Mouse (Mus musculus): ENCODE data around the gene Cacul1. TPM values are rescaled to one million over a fixed set of nuclear protein-coding genes. Genes with fewer than 3 reads are reported as not detected.

Cacul1 gene
- total and polyA plus RNA-seq, 3 experiments: 38.7 to 81.8 (median 43.6) TPM

DNA sequence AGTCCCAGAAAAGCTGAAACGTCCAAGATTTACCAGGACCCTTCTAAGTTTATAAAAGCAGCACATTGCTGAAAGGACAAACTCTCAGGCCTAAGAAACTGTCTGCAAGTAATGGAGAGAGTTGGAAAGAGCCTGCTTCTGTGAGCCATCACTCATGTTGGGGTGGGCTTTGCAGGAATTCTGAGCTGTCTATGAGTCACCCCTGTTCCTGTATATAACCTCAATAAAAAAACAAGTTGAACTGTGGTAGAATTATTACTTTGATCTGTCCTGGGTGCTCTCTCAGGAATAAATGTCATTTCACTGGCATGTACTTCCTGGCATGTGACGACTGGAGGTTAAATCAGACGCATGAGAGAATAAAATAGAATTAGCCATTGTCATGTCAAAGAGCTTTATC lies 85.1 kb downstream of the Cacul1 start:
- Histone ChIP-seq H3K4me3 (ENCODE audit: low read depth, low read length) (no peak overlapping the region), H3K27me3 (ENCODE audit: insufficient read depth, low read length) (no peaks in the 10 kb centered on the region), H3K4me1 (ENCODE audit: insufficient read depth, low read depth, low read length) (no peaks in the 10 kb centered on the region), H3K36me3 (replicated peaks) (no peaks in the 10 kb centered on the region), H3K9me3 (replicated peaks) (no peaks in the 10 kb centered on the region)
- DNase-seq (ENCODE audit: low spot score) (no peak), ATAC-seq (ENCODE audit: extremely low read depth, insufficient number of reproducible peaks, low FRiP score, poor library complexity, severe bottlenecking) (no peak)
- TF ChIP-seq TAL1 (conservative IDR thresholded peaks at IDR 0.05; ENCODE audit: low read depth, low read length) (no peak), GATA2 (IDR thresholded peaks at IDR 0.05; ENCODE audit: borderline replicate concordance, low read depth, low read length) (no peak), CTCF (IDR thresholded peaks at IDR 0.05; ENCODE audit: low read depth, low read length) (no peak), GATA1 (IDR thresholded peaks at IDR 0.05; ENCODE audit: borderline replicate concordance, low read length) (no peak), POLR2AphosphoS5 (IDR thresholded peaks at IDR 0.05; ENCODE audit: insufficient replicate concordance, low read depth, low read length) (no peak)

DNA sequence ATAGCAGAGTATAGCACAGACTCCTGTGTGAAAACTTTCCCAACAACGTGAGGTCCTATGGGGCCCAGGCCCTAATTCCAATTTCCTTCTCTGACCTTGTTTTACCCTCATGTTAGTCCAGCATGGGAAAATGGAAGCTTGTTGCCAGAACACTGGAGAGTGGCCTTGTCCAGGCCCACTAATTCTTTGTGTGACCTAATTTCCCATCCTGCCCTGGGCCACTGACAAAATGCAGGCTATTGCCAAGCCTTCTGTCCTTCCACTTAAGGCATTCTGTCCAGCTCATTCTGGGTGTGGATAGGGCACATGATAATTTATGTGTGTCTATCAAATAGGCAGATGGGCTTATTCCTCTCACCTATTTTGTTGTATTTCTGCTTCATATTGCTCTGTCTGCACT lies 91.3 kb downstream of the Cacul1 start:
- Histone ChIP-seq H3K4me1 (ENCODE audit: insufficient read depth, low read depth, low read length) (no peaks in the 10 kb centered on the region; the same call in 1 of the 2 replicates), H3K36me3 (replicated peaks) (no peaks in the 10 kb centered on the region), H3K27me3 (ENCODE audit: insufficient read depth, low read length) (no peaks in the 10 kb centered on the region), H3K9me3 (replicated peaks) (no peaks in the 10 kb centered on the region), H3K4me3 (ENCODE audit: low read depth, low read length) (no peak overlapping the region)
- no peak for ATAC-seq (ENCODE audit: extremely low read depth, insufficient number of reproducible peaks, low FRiP score, poor library complexity, severe bottlenecking)
- TF ChIP-seq GATA1 (IDR thresholded peaks at IDR 0.05; ENCODE audit: borderline replicate concordance, low read length) (no peak), POLR2AphosphoS5 (IDR thresholded peaks at IDR 0.05; ENCODE audit: insufficient replicate concordance, low read depth, low read length) (no peak), GATA2 (IDR thresholded peaks at IDR 0.05; ENCODE audit: borderline replicate concordance, low read depth, low read length) (no peak), CTCF (IDR thresholded peaks at IDR 0.05; ENCODE audit: low read depth, low read length) (no peak), TAL1 (conservative IDR thresholded peaks at IDR 0.05; ENCODE audit: low read depth, low read length) (no peak)
- DNase-seq (ENCODE audit: low spot score): no peak

DNA sequence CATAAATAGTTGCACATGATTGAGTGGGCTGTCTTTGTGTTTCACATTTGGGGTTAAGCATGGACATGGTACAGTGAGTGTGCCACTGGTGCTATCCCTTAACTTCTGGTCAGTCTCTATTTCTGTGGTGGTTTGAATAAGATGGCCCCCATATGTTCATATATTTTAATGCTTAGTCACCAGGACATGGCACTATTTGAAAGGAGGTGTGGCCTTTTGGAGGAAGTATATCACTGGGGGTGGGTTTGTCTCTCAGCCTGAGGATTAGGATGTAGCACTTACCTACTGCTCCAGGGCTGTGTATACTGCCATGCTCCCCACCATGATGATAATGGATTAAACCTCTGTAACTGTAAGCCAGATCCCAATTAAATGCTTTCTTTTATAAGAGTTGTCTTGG lies 95.6 kb downstream of the Cacul1 start:
- no peak for TF ChIP-seq CTCF (IDR thresholded peaks at IDR 0.05; ENCODE audit: low read depth, low read length)
- no peak for TF ChIP-seq GATA1 (IDR thresholded peaks at IDR 0.05; ENCODE audit: borderline replicate concordance, low read length)
- TF ChIP-seq POLR2AphosphoS5 (IDR thresholded peaks at IDR 0.05; ENCODE audit: insufficient replicate concordance, low read depth, low read length): no peak
- no peak for TF ChIP-seq TAL1 (conservative IDR thresholded peaks at IDR 0.05; ENCODE audit: low read depth, low read length)
- no peak for TF ChIP-seq GATA2 (IDR thresholded peaks at IDR 0.05; ENCODE audit: borderline replicate concordance, low read depth, low read length)
- Histone ChIP-seq H3K9me3 (replicated peaks) (no peaks in the 10 kb centered on the region), H3K27me3 (ENCODE audit: insufficient read depth, low read length) (no peaks in the 10 kb centered on the region), H3K4me3 (ENCODE audit: low read depth, low read length) (no peak overlapping the region), H3K36me3 (replicated peaks) (no peaks in the 10 kb centered on the region), H3K4me1 (ENCODE audit: insufficient read depth, low read depth, low read length) (no peaks in the 10 kb centered on the region; the same call in 1 of the 2 replicates)
- no peak for ATAC-seq (ENCODE audit: extremely low read depth, insufficient number of reproducible peaks, low FRiP score, poor library complexity, severe bottlenecking)
- DNase-seq (ENCODE audit: low spot score): no peak

DNA sequence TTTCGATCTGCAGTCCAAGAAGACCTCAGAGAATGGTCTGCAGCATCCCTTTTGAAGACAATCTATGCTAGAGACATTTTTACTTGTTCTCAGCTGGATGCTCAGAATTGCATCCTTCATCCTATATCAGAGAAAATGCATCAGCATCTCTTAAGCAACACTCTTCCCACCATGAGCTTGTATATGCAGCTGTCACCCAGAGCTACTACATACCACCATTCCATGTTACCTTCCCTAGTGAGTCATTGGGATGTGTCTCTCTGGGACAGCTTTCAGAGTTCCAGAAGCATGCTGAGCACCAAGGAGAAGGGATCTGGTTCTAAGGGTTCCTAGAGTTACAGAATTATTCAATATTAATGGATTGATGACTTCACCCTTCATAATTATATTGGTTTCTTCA lies 102.0 kb downstream of the Cacul1 start:
- no peak for ATAC-seq (ENCODE audit: extremely low read depth, insufficient number of reproducible peaks, low FRiP score, poor library complexity, severe bottlenecking)

DNA sequence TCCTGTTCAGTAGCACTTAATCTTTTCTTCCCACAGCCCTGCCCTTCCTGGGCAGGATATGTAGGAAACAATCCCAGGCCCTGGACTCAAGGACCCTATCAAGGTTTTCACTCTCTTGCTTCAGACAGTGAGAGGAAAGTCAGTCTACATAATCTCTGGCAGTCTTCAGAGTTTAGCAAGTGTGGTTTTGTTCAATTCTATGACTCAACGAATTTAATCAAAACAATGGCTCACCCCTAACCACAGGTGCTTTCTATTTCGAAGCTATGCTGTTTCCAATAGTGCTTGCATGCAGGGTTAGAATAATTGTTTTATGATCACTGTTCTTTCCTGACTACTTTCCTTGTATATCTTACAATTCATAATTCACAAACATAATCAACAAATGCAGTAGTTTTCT lies 103.0 kb downstream of the Cacul1 start:
- DNase-seq (ENCODE audit: low spot score) (no peak), ATAC-seq (ENCODE audit: extremely low read depth, insufficient number of reproducible peaks, low FRiP score, poor library complexity, severe bottlenecking) (no peak)
- TF ChIP-seq GATA1 (IDR thresholded peaks at IDR 0.05; ENCODE audit: borderline replicate concordance, low read length): no peak
- TF ChIP-seq POLR2AphosphoS5 (IDR thresholded peaks at IDR 0.05; ENCODE audit: insufficient replicate concordance, low read depth, low read length): no peak
- no peak for TF ChIP-seq GATA2 (IDR thresholded peaks at IDR 0.05; ENCODE audit: borderline replicate concordance, low read depth, low read length)
- no peak for TF ChIP-seq CTCF (IDR thresholded peaks at IDR 0.05; ENCODE audit: low read depth, low read length)
- no peak for TF ChIP-seq TAL1 (conservative IDR thresholded peaks at IDR 0.05; ENCODE audit: low read depth, low read length)
- H3K27me3 ChIP-seq (ENCODE audit: insufficient read depth, low read length): no peaks in the 10 kb centered on the region
- no peaks in the 10 kb centered on the region for H3K9me3 ChIP-seq (replicated peaks)
- H3K4me1 ChIP-seq (ENCODE audit: insufficient read depth, low read depth, low read length): no peaks in the 10 kb centered on the region
- no peak overlapping the region for H3K4me3 ChIP-seq (ENCODE audit: low read depth, low read length)
- H3K36me3 ChIP-seq (replicated peaks): no peaks in the 10 kb centered on the region

More for the DNA sequence above, 102.0 kb downstream of the Cacul1 start:
- no peaks in the 10 kb centered on the region for H3K36me3 ChIP-seq (replicated peaks)
- H3K27me3 ChIP-seq (ENCODE audit: insufficient read depth, low read length): no peaks in the 10 kb centered on the region
- no peak for DNase-seq (ENCODE audit: low spot score)
- TF ChIP-seq POLR2AphosphoS5 (IDR thresholded peaks at IDR 0.05; ENCODE audit: insufficient replicate concordance, low read depth, low read length) (no peak), TAL1 (conservative IDR thresholded peaks at IDR 0.05; ENCODE audit: low read depth, low read length) (no peak)
- no peaks in the 10 kb centered on the region for H3K9me3 ChIP-seq (replicated peaks)
- H3K4me1 ChIP-seq (ENCODE audit: insufficient read depth, low read depth, low read length): no peaks in the 10 kb centered on the region
- no peak overlapping the region for H3K4me3 ChIP-seq (ENCODE audit: low read depth, low read length)

Other genes starting within 250 kb of the Cacul1 start
- gene Prlhr, start 112.7 kb downstream of the Cacul1 start, total RNA-seq (2014; fragmentation: Nextera tagmentation): not detected in 2 replicates
- 0.16 TPM in 1 of 2 replicates, not detected in the other for gene Prlhr, start 112.7 kb downstream of the Cacul1 start, total RNA-seq (2017)
- not detected in 2 replicates for gene Prlhr, start 112.7 kb downstream of the Cacul1 start, polyA plus RNA-seq (2012)
- 2.6 and 4.0 TPM in 2 replicates for gene Nanos1, start 175.0 kb upstream of the Cacul1 start, total RNA-seq (2014; fragmentation: Nextera tagmentation)
- 4.4 and 4.6 TPM in 2 replicates for gene Nanos1, start 175.0 kb upstream of the Cacul1 start, total RNA-seq (2017)
- 2.1 and 2.7 TPM in 2 replicates for gene Nanos1, start 175.0 kb upstream of the Cacul1 start, polyA plus RNA-seq (2012)
- gene Eif3a, start 209.6 kb upstream of the Cacul1 start, total RNA-seq (2014; fragmentation: Nextera tagmentation): 415 and 493 TPM in 2 replicates
- gene Eif3a, start 209.6 kb upstream of the Cacul1 start, total RNA-seq (2017): 261 and 323 TPM in 2 replicates
- gene Eif3a, start 209.6 kb upstream of the Cacul1 start, polyA plus RNA-seq (2012): 101 and 135 TPM in 2 replicates
- gene Fam45a, start 230.6 kb upstream of the Cacul1 start, total RNA-seq (2014; fragmentation: Nextera tagmentation): 74.6 and 90.0 TPM in 2 replicates
- 26.6 and 29.7 TPM in 2 replicates for gene Fam45a, start 230.6 kb upstream of the Cacul1 start, total RNA-seq (2017)
- gene Fam45a, start 230.6 kb upstream of the Cacul1 start, polyA plus RNA-seq (2012): 3.3 and 5.3 TPM in 2 replicates

All from G1E (cell line).